Mouse (Mus musculus) heart, embryonic 15.5 days (tissue): Measurements from ENCODE around the gene Ptger3. TPM values are rescaled to one million over a fixed set of nuclear protein-coding genes. Genes with fewer than 3 reads are reported as not detected.

ENCODE experiments used
- ATAC-seq: fragments of 200-750 bp; cut with Nextera tagmentation; replicated peaks from 2 replicates; pipeline ENCODE4 v1.8.0; 2017; ENCODE audit warnings: low read depth, moderate TSS enrichment; ENCODE audit not compliant: insufficient number of reproducible peaks, insufficient read depth, low FRiP score
- H3K27ac ChIP-seq: fragments of 300-500 bp; sonication (generic); 2 replicates; pipeline ENCODE4 v1.5.1; 2015; ENCODE audit warnings: mild to moderate bottlenecking, inconsistent platforms
- H3K27me3 ChIP-seq: fragments of 300-500 bp; sonication (generic); 2 replicates; pipeline ENCODE4 v1.6.1; 2015; ENCODE audit warnings: inconsistent platforms
- H3K36me3 ChIP-seq: fragments of 300-500 bp; sonication (generic); 2 replicates; pipeline ENCODE4 v1.6.1; 2015; ENCODE audit warnings: mild to moderate bottlenecking, inconsistent platforms
- H3K4me1 ChIP-seq: fragments of 300-500 bp; sonication (generic); replicated peaks from 2 replicates; pipeline ENCODE4 v1.6.1; 2015; ENCODE audit warnings: inconsistent platforms
- H3K4me2 ChIP-seq: fragments of 300-500 bp; sonication (generic); 2 replicates; pipeline ENCODE4 v1.6.1; 2015; ENCODE audit warnings: inconsistent platforms, mild to moderate bottlenecking, moderate library complexity
- H3K4me3 ChIP-seq: fragments of 300-500 bp; sonication (generic); 2 replicates; pipeline ENCODE4 v1.5.1; 2015; ENCODE audit warnings: mild to moderate bottlenecking, inconsistent platforms
- H3K9ac ChIP-seq: fragments of 300-500 bp; sonication (generic); 2 replicates; pipeline ENCODE4 v1.6.1; 2015; ENCODE audit warnings: mild to moderate bottlenecking, inconsistent platforms
- H3K9me3 ChIP-seq: fragments of 300-500 bp; sonication (generic); replicated peaks from 2 replicates; pipeline ENCODE4 v1.6.1; 2016; ENCODE audit warnings: inconsistent platforms
- WGBS: fragments of 180-500 bp; shearing (Covaris S2); methylation state at CpG from one replicate; pipeline ENCODE4 v1.1.7; 2015; ENCODE audit warnings: mixed read lengths; 5-methylcytosine and 5-hydroxymethylcytosine counted together
- microRNA counts: library from miRNA; unstranded; fragments of <30 nt; microRNA quantifications from one replicate; lab custom pipeline; 2016
- microRNA-seq: library from miRNA; unstranded; fragments of <30 nt; microRNA quantifications from one replicate; pipeline ENCODE4, GENCODE M21; 2016
- polyA plus RNA-seq: library from polyadenylated mRNA; unstranded; fragments of >200 nt; fragmentation: Nextera tagmentation; extraction: Ambion mirVana; gene quantifications from 2 replicates; pipeline ENCODE4 v1.2.1, GENCODE M21; 2015

The Ptger3 gene
- polyA plus RNA-seq, 1 experiment from 2014 or later: 3.4 TPM

DNA sequence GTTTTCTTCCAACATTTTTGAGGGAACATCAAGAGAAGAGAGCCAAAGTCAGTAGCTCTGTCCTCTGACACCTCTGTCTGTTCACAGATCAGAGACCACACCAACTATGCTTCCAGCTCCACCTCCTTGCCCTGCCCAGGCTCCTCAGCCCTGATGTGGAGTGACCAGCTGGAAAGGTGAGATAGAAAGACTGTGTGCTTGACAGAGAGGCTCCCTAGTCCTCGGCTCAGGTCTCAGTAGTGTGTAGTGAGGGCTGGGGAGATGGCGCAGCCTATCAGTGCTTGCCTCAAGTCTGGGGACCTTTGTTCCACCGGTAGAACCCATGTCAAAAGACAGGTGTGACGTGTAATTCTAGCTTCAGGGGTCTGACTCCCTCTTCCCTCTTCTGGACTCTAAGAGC lies 74.9 kb downstream of the Ptger3 start:
- no peaks in the 10 kb centered on the region for H3K36me3 ChIP-seq
- no peak overlapping the region for H3K4me3 ChIP-seq
- no peaks in the 10 kb centered on the region for H3K27me3 ChIP-seq
- no peak overlapping the region for H3K27ac ChIP-seq
- no peaks in the 10 kb centered on the region for H3K9me3 ChIP-seq
- no peak overlapping the region for H3K9ac ChIP-seq
- no peaks in the 10 kb centered on the region for H3K4me1 ChIP-seq
- H3K4me2 ChIP-seq: no peak overlapping the region
- 74% methylated on average over 4 of the region's 4 CpGs for WGBS
- ATAC-seq: no peak

DNA sequence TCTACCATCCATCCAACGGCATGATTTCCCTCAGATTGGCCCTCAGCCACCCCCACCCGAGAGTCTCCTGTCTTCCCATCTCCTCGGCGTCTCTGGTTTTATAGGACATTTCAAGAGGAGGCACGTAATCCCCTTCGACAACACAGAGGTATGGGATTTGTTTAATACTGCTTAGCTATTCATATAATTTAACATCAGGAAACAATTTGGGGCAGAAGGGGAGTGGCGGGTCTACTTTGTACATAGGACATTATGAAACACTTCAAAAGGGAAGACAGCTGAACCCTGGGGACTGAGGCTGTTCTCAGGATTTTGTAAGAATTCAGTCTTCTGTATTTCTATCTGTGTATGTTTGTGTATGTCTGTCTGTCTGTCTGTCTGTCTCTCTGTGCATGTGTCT lies 94.9 kb downstream of the Ptger3 start:
- H3K4me1 ChIP-seq: no peaks in the 10 kb centered on the region
- H3K4me3 ChIP-seq: no peak overlapping the region
- no peak for ATAC-seq

DNA sequence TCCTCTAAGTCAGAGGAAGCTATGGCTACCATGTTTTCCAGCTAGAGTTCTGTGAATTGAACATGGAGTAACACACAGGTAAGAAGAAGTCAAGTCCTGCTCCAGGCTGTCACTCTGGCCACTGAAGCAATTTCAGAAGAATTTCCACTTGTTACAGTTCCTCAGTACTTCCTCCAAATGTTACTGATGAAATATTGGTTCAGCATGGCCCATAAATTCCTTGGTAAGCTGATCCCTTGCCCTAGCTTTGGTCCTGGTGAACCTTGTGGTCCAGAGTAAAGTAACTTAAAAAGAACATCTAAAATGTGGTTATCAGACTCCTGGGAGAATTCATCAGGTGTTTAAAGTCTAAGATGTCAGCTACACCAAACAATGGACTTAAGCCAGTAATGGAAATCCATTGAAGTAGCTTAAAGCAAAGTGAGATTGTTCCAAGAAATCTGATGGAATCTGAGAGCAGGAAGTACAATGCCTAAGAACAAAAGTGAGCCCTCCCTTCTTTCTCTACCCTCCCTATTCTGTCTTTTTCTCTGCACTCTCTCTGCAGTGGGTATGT lies 97.9 kb downstream of the Ptger3 start:
- H3K4me2 ChIP-seq: no peak overlapping the region
- no peaks in the 10 kb centered on the region for H3K36me3 ChIP-seq
- no peak overlapping the region for H3K9ac ChIP-seq
- no peaks in the 10 kb centered on the region for H3K9me3 ChIP-seq
- H3K4me3 ChIP-seq: no peak overlapping the region
- no peak overlapping the region for H3K27ac ChIP-seq
- no peak for ATAC-seq
- H3K27me3 ChIP-seq: no peaks in the 10 kb centered on the region
- H3K4me1 ChIP-seq: no peaks in the 10 kb centered on the region

More for the DNA sequence above, 94.9 kb downstream of the Ptger3 start:
- H3K9ac ChIP-seq: no peak overlapping the region
- no peaks in the 10 kb centered on the region for H3K9me3 ChIP-seq
- H3K27ac ChIP-seq: no peak overlapping the region
- no peak overlapping the region for H3K4me2 ChIP-seq
- WGBS: 81% methylated on average over 7 of the region's 7 CpGs
- H3K36me3 ChIP-seq: no peaks in the 10 kb centered on the region
- H3K27me3 ChIP-seq: no peaks in the 10 kb centered on the region

DNA sequence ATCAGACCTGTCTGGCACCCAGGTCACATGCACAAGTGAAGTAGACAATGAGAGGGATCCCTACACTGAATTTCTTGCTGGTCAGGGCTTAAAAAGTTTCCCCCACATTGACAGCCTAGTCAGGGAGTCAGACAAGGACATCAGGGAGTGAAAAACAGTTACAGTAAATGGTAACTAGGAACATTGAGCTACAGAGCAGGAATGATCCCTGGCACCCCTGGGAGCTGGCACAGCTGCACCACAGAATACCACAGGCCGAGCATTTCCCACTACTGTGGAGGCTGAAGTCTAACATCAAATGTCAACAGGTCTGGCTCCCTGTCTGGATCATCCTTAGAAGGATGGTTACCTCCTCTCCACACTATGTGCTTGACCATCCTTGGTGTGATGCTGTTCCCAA lies 98.8 kb downstream of the Ptger3 start:
- 40% methylated on average over 1 of the region's 1 CpGs for WGBS
- no peak for ATAC-seq
- Histone ChIP-seq H3K27ac (no peak overlapping the region), H3K36me3 (no peaks in the 10 kb centered on the region), H3K4me3 (no peak overlapping the region), H3K4me1 (no peaks in the 10 kb centered on the region), H3K9me3 (no peaks in the 10 kb centered on the region), H3K27me3 (no peaks in the 10 kb centered on the region), H3K4me2 (no peak overlapping the region), H3K9ac (no peak overlapping the region)

DNA sequence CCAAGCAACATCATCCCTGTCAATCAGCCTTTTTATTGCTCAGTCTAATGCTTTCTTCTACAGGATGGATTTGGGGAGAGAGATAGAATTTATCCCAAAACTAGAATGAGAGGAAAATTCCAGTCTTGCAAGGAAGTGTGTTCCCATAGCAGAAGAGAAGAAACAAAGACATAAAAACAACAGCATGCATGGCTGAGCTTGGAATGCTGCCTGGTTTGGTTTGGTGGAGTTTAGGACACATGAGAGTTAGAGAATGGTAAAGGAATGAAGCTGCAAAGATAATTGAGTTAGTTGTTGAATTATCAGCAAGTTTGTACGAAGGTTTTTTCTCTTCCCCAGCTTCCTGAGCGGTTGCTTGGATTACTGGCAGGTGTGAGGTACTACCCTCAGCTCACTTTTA lies 99.5 kb downstream of the Ptger3 start:
- H3K27ac ChIP-seq: no peak overlapping the region
- no peaks in the 10 kb centered on the region for H3K4me1 ChIP-seq
- H3K36me3 ChIP-seq: no peaks in the 10 kb centered on the region
- H3K27me3 ChIP-seq: no peaks in the 10 kb centered on the region
- H3K9ac ChIP-seq: no peak overlapping the region
- H3K9me3 ChIP-seq: no peaks in the 10 kb centered on the region
- no peak overlapping the region for H3K4me3 ChIP-seq
- WGBS: 62% methylated on average over 2 of the region's 2 CpGs
- ATAC-seq: no peak
- no peak overlapping the region for H3K4me2 ChIP-seq

DNA sequence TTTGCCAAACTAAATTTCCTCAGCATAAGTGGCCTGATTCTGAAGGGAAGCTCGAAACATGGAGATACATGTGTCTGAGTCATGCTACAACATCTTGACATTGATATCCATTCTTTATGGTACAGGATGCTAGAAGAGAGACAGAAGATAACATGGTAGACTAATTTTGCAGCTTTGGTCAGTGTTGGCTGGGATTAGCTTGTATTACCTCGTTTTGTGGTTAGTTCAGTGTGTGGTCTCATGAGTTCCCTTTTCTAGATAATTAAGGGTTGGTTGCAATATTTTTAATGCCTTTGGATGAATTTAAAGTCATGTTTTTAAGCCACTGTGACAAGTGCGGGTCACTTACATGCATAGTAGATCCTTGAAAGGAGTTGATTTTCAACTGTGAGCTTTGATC lies 119.4 kb downstream of the Ptger3 start:
- H3K27ac ChIP-seq: no peak overlapping the region
- H3K4me3 ChIP-seq: no peak overlapping the region
- no peak overlapping the region for H3K4me2 ChIP-seq
- WGBS: 72% methylated on average over 3 of the region's 3 CpGs
- H3K9me3 ChIP-seq: no peaks in the 10 kb centered on the region
- no peak overlapping the region for H3K9ac ChIP-seq
- H3K4me1 ChIP-seq: no peaks in the 10 kb centered on the region
- H3K36me3 ChIP-seq: no peaks in the 10 kb centered on the region
- H3K27me3 ChIP-seq: no peaks in the 10 kb centered on the region
- ATAC-seq: no peak

DNA sequence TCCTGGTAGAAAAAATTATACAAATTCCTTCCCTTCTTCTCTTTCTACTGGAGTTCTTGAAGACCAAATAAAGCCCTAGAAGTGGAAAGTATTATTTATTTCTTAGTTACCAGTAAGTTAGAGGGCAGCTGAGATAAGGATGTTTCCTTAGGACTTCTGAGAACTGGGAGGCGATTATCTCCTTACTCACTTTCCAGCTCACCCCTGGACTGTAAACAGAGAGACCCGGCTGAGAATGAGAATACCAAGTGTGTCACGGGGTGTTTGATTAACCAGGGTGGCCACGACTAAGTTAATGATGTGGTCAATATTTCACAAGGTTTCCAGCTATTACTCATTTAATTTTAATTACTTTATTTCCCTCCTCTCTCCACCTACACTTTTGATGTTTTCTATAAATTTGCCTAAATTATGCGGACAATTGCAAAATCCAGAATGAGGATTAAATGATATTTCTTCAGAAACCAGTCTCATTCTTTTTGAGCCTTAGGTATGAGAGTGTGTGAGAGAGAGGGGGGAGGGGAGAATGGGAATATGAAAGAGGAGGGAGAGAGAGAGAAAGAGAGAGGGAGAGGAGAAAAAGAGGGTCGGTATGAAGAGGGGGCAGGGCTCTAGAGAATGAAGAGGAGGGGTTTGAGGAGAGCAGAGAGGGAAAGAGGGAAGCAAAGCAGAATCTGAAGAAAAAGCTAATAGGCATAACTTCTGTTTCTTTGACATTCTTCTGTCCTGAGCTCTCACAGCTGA lies 121.9 kb downstream of the Ptger3 start:
- Histone ChIP-seq H3K9ac (no peak overlapping the region), H3K9me3 (no peaks in the 10 kb centered on the region), H3K27ac (no peak overlapping the region), H3K4me2 (no peak overlapping the region), H3K27me3 (no peaks in the 10 kb centered on the region), H3K36me3 (no peaks in the 10 kb centered on the region), H3K4me1 (no peaks in the 10 kb centered on the region), H3K4me3 (no peak overlapping the region)
- WGBS: 46% methylated on average over 6 of the region's 6 CpGs
- no peak for ATAC-seq

MicroRNA genes within 50 kb of the gene (microRNA counts, 519-probe panel; counts per million panel counts)
- microRNA mmu-miR-186 (lab: Ali Mortazavi, UCI): 2,603 counts per million, percentile 58 among the panel's probes with 10 or more counts

Small RNA genes within 50 kb of the gene (microRNA-seq; reads per million reads assigned to microRNA genes)
- gene Mir186: 329 reads per million, percentile 67 among the genes with 10 or more reads in this experiment

Other genes starting within 250 kb of the Ptger3 start
- gene Zranb2, start 32.7 kb upstream of the Ptger3 start, polyA plus RNA-seq: 58.7 and 67.3 TPM in 2 replicates